Mouse (Mus musculus) olfactory bulb, adult 2 months (tissue): ENCODE measurements around the gene Ube2l3.

Experiments used
- CTCF ChIP-seq: fragments of 200-500 bp; IDR thresholded peaks from 2 replicates; pipeline ENCODE4 v1.5.1; 2012; ENCODE audit warnings: low read depth, mild to moderate bottlenecking, low read length, moderate library complexity; ENCODE audit not compliant: insufficient read depth
- POLR2A ChIP-seq: fragments of 200-500 bp; IDR thresholded peaks from 2 replicates; pipeline ENCODE4 v1.6.1; 2012; ENCODE audit warnings: mild to moderate bottlenecking, low read depth, low read length, moderate library complexity; ENCODE audit not compliant: insufficient read depth

GRCm38 (mm10) chr16:17237634-17238033 is 35.2 kb upstream of the Ube2l3 start:
- no peak for TF ChIP-seq CTCF
- no peak for TF ChIP-seq POLR2A
